9 mouse cellular contexts compared by ENCODE assay signal in the genomic region with DNA sequence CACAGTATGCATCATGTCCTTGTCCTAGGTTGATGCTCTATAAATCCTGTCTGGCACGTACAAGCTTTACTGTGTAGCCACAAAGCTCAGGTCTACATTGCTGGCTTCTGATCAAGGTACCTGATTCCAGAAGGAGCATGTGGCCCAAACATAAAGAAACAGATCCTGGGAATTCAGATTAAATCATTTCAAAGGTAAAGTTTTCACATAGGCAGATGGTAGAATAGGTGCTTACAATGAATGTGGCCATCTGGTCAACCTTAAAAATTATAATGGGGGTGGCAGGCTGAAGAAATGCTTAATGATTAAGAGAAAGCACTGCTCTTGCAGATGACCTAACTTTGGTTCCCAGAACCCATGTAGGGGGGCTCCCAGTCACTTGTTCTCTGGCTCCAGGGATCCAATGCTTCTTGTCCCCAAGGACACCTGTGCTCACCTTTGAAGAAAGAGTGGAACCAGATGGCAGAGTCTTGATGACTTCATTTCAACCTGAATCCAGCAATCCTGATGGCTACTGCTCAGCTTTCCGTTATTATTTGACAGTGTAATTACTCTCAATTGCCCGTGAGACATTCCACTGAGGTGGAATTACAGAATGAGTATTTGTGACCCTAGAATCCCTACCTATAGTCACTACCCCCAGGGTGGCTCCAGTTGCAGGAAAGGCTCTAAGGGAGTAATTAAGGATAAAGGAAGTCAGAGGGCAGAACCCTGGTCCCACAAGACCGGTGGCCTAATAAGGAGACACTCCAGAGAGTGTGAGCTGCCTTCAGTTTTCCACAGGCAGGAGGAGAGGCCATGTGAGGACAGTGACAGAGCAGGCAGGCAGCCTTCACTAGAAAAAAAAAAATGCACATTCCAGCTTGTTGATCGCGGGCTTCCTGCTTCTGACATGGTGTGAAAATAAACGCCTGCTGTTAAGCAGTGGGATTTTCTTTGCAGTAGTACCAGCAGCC.
A peak's percentile ranks its signal among the peaks of the same experiment; 100 is the strongest.
DNase-seq lines count a peak whose midpoint lies in the region; ATAC-seq and TF ChIP-seq lines count a peak whose summit lies in the region.
"Had no signal": no experiment of that assay in that cellular context is flagged by ENCODE, and none has a peak within 500 bp of the region (broad histone marks: within the 10 kb centered on the region; RNA-seq: fewer than 3 reads in every experiment).

No protein-coding gene starts in this region.

- H3K36me3 ChIP-seq in forebrain, postnatal 0 days (ENCODE audit: insufficient read depth) = no peaks in the 10 kb centered on the region
- H3K36me3 ChIP-seq in liver, embryonic 12.5 days = no peaks in the 10 kb centered on the region
- H3K36me3 ChIP-seq: neural tube, embryonic 15.5 days had no signal

- H3K9ac ChIP-seq in forebrain, postnatal 0 days = no peak overlapping the region
- no peak overlapping the region for H3K9ac ChIP-seq in liver, embryonic 12.5 days
- H3K9ac ChIP-seq: neural tube, embryonic 15.5 days had no signal

- no peaks in the 10 kb centered on the region for H3K27me3 ChIP-seq in forebrain, postnatal 0 days (ENCODE audit: insufficient read depth, low read length)
- no peaks in the 10 kb centered on the region for H3K27me3 ChIP-seq in liver, embryonic 12.5 days (replicated peaks)
- H3K27me3 ChIP-seq: neural tube, embryonic 15.5 days had no signal

- no peak overlapping the region for H3K4me3 ChIP-seq in layer of hippocampus, adult 2 months
- H3K4me3 ChIP-seq in forebrain, postnatal 0 days (ENCODE audit: low read depth, low read length) = no peak overlapping the region
- no peak overlapping the region for H3K4me3 ChIP-seq in liver, embryonic 12.5 days
- H3K4me3 ChIP-seq: neural tube, embryonic 15.5 days had no signal

- H3K27ac ChIP-seq in layer of hippocampus, adult 2 months = peak overlapping the region; percentile 46
- H3K27ac ChIP-seq in forebrain, postnatal 0 days (ENCODE audit: low read depth, low read length) = no peak overlapping the region
- no peak overlapping the region for H3K27ac ChIP-seq in liver, embryonic 12.5 days
- H3K27ac ChIP-seq: neural tube, embryonic 15.5 days had no signal

- peak; percentile 69 for ATAC-seq in forebrain, postnatal 0 days
- no peak for ATAC-seq in erythroblast, adult 5-6 weeks (replicated peaks; ENCODE audit: low FRiP score, poor library complexity, severe bottlenecking)
- ATAC-seq in megakaryocyte, adult 5-6 weeks (ENCODE audit: poor library complexity, severe bottlenecking) = no peak
- no peak for ATAC-seq in liver, embryonic 12.5 days

- 0 out of 2 replicates have a peak, but pooled peaks have one; percentile 16 for TF ChIP-seq CTCF in layer of hippocampus, adult 2 months (conservative IDR thresholded peaks at IDR 0.05)
- no peak for TF ChIP-seq CTCF in forebrain, postnatal 0 days (IDR thresholded peaks at IDR 0.05; ENCODE audit: low read depth)

- WGBS in forebrain, postnatal 0 days = 38% methylated on average over 7 of the region's 7 CpGs
- WGBS in liver, embryonic 12.5 days (ENCODE audit: insufficient replicate concordance) = 37% methylated on average over 7 of the region's 7 CpGs

- no peak for DNase-seq in layer of hippocampus, adult 2 months (ENCODE audit: low spot score in 2 of 2)
- no peak for DNase-seq in layer of hippocampus, postnatal 36 days
- peak; percentile 73 for DNase-seq in cerebellum, adult 9-10 months
- peak; percentile 34 for DNase-seq in forebrain, postnatal 0 days
- peak; percentile 51 for DNase-seq in kidney, postnatal 10 days

- H3K4me1 ChIP-seq in forebrain, postnatal 0 days (ENCODE audit: insufficient read depth) = no peaks in the 10 kb centered on the region
- H3K4me1 ChIP-seq in liver, embryonic 12.5 days = no peaks in the 10 kb centered on the region
- H3K4me1 ChIP-seq: neural tube, embryonic 15.5 days had no signal

- no peak overlapping the region for H3K4me2 ChIP-seq in forebrain, postnatal 0 days (ENCODE audit: low read depth)
- no peak overlapping the region for H3K4me2 ChIP-seq in liver, embryonic 12.5 days
- H3K4me2 ChIP-seq: neural tube, embryonic 15.5 days had no signal

- H3K9me3 ChIP-seq in forebrain, postnatal 0 days (ENCODE audit: low read length) = no peaks in the 10 kb centered on the region
- H3K9me3 ChIP-seq in liver, embryonic 12.5 days (replicated peaks) = no peaks in the 10 kb centered on the region
- H3K9me3 ChIP-seq: neural tube, embryonic 15.5 days had no signal

Comparison
In these comparisons a context has a peak if more than half of its experiments do, and no peak if none do; other contexts are left out.
1. DNase-seq: peak in cerebellum, adult 9-10 months (single experiment), forebrain, postnatal 0 days (single experiment) and kidney, postnatal 10 days (single experiment); none in layer of hippocampus, adult 2 months (0 of 2) and layer of hippocampus, postnatal 36 days (0 of 2).